Mouse (Mus musculus): Measurements from ENCODE around the gene Slc2a3. TPM values are rescaled to one million over a fixed set of nuclear protein-coding genes. Genes with fewer than 3 reads are reported as not detected.

The Slc2a3 gene
- polyA plus RNA-seq, 1 experiment from 2014 or later = 2.9 TPM

DNA sequence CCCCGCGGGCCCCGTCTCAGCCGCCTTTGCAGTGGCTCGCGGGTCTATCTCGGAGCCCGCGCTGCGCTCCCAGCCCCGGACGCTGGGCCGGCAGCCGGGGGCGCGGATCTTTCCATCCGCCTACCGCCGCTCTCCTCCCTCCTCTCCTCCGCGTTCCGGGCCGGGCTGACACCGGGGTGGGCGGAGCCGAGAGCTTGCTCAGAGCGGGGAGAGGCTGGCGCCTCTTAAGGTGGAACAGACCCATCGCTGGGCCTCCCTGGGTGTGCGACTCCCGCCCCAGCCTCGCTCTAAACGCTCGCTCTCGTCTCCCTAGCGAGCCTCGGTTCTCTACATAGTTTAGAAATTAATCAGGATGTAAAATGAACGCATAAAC lies 9.8 kb upstream of the Slc2a3 start:
- Histone ChIP-seq H3K27me3 (replicated peaks; ENCODE audit: control insufficient read depth, insufficient read depth, low read length) (no peaks in the 10 kb centered on the region), H3K4me1 (replicated peaks; ENCODE audit: control insufficient read depth, insufficient read depth, low read length) (peaks cover 5% of the 10 kb centered on the region; the same call in 1 of the 2 replicates), H3K36me3 (ENCODE audit: control insufficient read depth, insufficient read depth) (no peaks in the 10 kb centered on the region), H3K9ac (ENCODE audit: low read depth, low read length) (peak overlapping the region; percentile 78), H3K4me2 (replicated peaks; ENCODE audit: low read depth) (peak overlapping the region; percentile 65), H3K9me3 (ENCODE audit: control insufficient read depth) (no peaks in the 10 kb centered on the region), H3K4me3 (ENCODE audit: low read depth, low read length) (peak overlapping the region; percentile 56), H3K27ac (ENCODE audit: low read depth, low read length) (peak overlapping the region; percentile 99)
- TF ChIP-seq CTCF (IDR thresholded peaks at IDR 0.05; ENCODE audit: low read depth) = peak; percentile 34; the same call in 1 of the 2 replicates
- under 1% methylated on average over 33 of the region's 38 CpGs for WGBS
- ATAC-seq = peak; percentile 95

DNA sequence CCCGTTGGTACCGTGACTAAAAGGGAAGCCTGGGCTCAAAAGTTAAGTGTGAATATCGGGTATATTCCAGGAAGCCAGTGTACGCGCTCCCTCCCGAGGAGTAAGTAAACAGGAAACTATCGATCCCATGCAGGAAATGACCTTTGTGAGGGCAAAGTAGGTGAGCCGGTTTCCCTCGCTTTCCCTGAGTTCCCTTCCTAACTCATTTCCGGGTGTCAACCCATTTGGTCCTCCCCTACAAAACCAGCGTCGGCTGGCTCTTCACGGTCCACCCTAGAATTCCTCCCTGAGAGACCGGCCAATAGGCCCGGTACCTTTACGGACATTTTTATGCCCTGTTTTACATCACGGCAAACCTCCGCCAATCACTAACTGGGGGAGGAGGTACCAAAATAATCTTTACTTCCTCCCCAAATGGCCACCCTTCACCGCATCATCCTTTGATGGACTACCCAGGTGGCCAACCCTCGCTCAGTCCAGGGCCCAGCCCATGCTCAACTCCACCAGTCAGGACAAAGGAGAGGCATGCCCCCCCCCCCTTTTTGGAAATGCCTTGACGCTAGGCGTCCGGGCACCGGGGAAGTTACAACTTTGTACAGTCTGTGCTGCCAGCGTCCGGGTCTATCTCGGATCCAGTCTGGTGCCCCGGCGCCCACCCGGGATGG lies 9.3 kb upstream of the Slc2a3 start:
- H3K4me2 ChIP-seq (replicated peaks; ENCODE audit: low read depth) = peak overlapping the region; percentile 65
- H3K9me3 ChIP-seq (ENCODE audit: control insufficient read depth) = no peaks in the 10 kb centered on the region
- H3K27ac ChIP-seq (ENCODE audit: low read depth, low read length) = peak overlapping the region; percentile 99
- under 1% methylated on average over 30 of the region's 30 CpGs for WGBS
- ATAC-seq = peak; percentile 98
- H3K4me1 ChIP-seq (replicated peaks; ENCODE audit: control insufficient read depth, insufficient read depth, low read length) = peaks cover 5% of the 10 kb centered on the region; the same call in 1 of the 2 replicates
- no peak for TF ChIP-seq CTCF (IDR thresholded peaks at IDR 0.05; ENCODE audit: low read depth)
- H3K27me3 ChIP-seq (replicated peaks; ENCODE audit: control insufficient read depth, insufficient read depth, low read length) = no peaks in the 10 kb centered on the region
- no peaks in the 10 kb centered on the region for H3K36me3 ChIP-seq (ENCODE audit: control insufficient read depth, insufficient read depth)
- H3K9ac ChIP-seq (ENCODE audit: low read depth, low read length) = peak overlapping the region; percentile 78
- H3K4me3 ChIP-seq (ENCODE audit: low read depth, low read length) = peak overlapping the region; percentile 56

DNA sequence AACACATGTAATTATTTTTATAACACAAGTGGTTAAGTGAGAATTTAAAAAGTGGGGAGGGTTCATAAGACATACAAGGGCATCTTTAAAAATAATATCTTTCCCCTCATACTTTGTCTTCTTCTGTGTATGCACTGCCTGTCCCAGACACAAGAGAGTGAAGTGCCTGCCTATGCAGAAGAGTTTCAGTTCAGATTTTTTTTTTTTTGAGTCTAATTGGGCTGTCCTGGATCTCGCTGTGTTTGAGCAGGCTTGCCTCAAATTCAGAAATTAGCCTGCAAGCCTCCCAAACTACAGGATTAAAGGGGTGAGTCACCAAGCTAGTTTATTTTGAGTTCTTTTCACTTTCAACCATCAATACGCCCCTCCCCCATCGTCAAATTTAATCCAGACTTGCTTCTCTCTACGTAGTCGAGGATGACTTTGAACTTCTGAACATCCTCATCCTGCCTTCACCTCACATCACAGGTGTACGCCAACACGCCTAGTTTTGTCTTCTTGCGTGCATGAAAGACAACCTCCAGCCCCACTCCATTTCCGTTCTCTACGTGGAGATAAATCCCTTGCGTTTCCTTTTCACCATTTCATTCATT lies 8.7 kb upstream of the Slc2a3 start:
- peaks cover 5% of the 10 kb centered on the region; the same call in 1 of the 2 replicates for H3K4me1 ChIP-seq (replicated peaks; ENCODE audit: control insufficient read depth, insufficient read depth, low read length)
- 1% methylated on average over 11 of the region's 11 CpGs for WGBS
- no peaks in the 10 kb centered on the region for H3K27me3 ChIP-seq (replicated peaks; ENCODE audit: control insufficient read depth, insufficient read depth, low read length)
- peak overlapping the region; percentile 56 for H3K4me3 ChIP-seq (ENCODE audit: low read depth, low read length)
- H3K36me3 ChIP-seq (ENCODE audit: control insufficient read depth, insufficient read depth) = no peaks in the 10 kb centered on the region
- H3K27ac ChIP-seq (ENCODE audit: low read depth, low read length) = peak overlapping the region; percentile 99
- H3K4me2 ChIP-seq (replicated peaks; ENCODE audit: low read depth) = peak overlapping the region; percentile 65
- ATAC-seq = no peak; the same call in 1 of the 2 replicates
- no peak for TF ChIP-seq CTCF (IDR thresholded peaks at IDR 0.05; ENCODE audit: low read depth)
- peak overlapping the region; percentile 40; the same call in 1 of the 2 replicates for H3K9ac ChIP-seq (ENCODE audit: low read depth, low read length)
- no peaks in the 10 kb centered on the region for H3K9me3 ChIP-seq (ENCODE audit: control insufficient read depth)

DNA sequence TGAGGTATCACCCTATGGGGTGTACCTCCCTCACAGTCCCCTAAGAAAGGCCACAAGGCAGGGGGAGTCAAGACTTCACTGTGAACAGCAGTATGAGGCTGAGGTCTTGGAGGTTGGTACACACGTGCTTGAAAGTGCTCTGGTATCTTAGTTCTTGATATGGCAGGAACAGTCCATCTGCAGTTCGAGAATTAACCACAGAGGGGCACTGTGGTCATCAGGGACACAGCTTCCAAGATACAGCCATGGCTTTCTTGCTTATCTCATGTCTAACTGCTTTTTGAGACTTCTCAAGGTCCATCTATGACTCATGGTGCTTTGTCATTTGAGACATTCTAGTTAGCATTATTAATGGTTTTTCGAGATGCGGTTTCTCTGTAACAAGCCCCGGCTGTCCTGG lies 3.0 kb upstream of the Slc2a3 start:
- ATAC-seq = peak; percentile 72

DNA sequence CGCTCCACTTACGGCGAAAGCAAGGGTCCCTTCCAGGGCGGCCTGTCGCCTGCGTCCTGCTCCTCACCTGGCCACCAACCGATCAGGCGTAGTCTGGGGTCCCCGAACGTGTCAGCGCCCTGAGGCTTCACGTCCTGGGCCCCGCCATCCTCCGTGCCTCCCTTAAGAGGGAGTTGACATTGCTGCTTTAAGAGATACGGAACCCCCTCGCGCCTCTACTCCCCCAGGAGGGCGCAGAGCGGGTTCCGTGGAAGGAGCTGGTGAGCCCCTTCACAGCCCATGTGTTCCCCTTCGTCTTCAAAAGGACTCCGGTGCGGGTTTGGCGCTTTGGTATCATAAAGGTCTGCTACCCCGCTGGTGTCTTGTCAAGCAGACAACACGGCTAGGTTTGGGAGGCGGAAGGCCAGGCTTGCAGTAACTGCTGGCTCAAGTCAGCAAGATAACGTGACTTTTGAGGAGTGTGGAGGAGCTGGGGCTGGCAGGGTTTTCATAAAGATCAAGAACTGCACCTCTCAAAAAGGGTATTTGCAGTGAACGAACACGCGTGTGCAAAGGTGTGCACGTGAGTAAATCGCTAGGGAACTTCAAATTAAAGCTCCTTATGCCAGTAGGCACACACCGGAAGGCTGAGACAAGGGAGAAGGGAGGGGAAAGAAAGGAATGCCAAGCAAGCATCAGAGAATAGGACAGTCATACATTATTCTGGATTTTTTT lies 518 bp upstream of the Slc2a3 start:
- Histone ChIP-seq H3K27ac (ENCODE audit: low read depth, low read length) (no peak overlapping the region), H3K9ac (ENCODE audit: low read depth, low read length) (peak overlapping the region; percentile 47), H3K4me1 (replicated peaks; ENCODE audit: control insufficient read depth, insufficient read depth, low read length) (no peaks in the 10 kb centered on the region), H3K36me3 (ENCODE audit: control insufficient read depth, insufficient read depth) (no peaks in the 10 kb centered on the region), H3K9me3 (ENCODE audit: control insufficient read depth) (no peaks in the 10 kb centered on the region), H3K4me3 (ENCODE audit: low read depth, low read length) (peak overlapping the region; percentile 47), H3K4me2 (replicated peaks; ENCODE audit: low read depth) (peak overlapping the region; percentile 95), H3K27me3 (replicated peaks; ENCODE audit: control insufficient read depth, insufficient read depth, low read length) (peaks cover 3% of the 10 kb centered on the region; the same call in 1 of the 2 replicates)
- no peak for TF ChIP-seq CTCF (IDR thresholded peaks at IDR 0.05; ENCODE audit: low read depth)
- WGBS = 5% methylated on average over 34 of the region's 34 CpGs
- ATAC-seq = peak; percentile 20

More for the DNA sequence above, 3.0 kb upstream of the Slc2a3 start:
- Histone ChIP-seq H3K4me2 (replicated peaks; ENCODE audit: low read depth) (no peak overlapping the region), H3K27me3 (replicated peaks; ENCODE audit: control insufficient read depth, insufficient read depth, low read length) (peaks cover 3% of the 10 kb centered on the region; the same call in 1 of the 2 replicates), H3K9ac (ENCODE audit: low read depth, low read length) (no peak overlapping the region), H3K9me3 (ENCODE audit: control insufficient read depth) (no peaks in the 10 kb centered on the region), H3K27ac (ENCODE audit: low read depth, low read length) (no peak overlapping the region), H3K4me1 (replicated peaks; ENCODE audit: control insufficient read depth, insufficient read depth, low read length) (no peaks in the 10 kb centered on the region), H3K36me3 (ENCODE audit: control insufficient read depth, insufficient read depth) (no peaks in the 10 kb centered on the region), H3K4me3 (ENCODE audit: low read depth, low read length) (no peak overlapping the region)
- 12% methylated on average over 5 of the region's 5 CpGs for WGBS
- TF ChIP-seq CTCF (IDR thresholded peaks at IDR 0.05; ENCODE audit: low read depth) = peak; percentile 92

Data from intestine, postnatal 0 days (tissue).